Mouse (Mus musculus) thymus, postnatal 36 days (tissue): Measurements from ENCODE around the gene Ahnak2.

Source experiments
- DNase-seq, 2 experiments: peaks; one replicate each; pipeline ENCODE4 v3.0.0; 2022; ENCODE audit warnings: mixed read lengths in 2 of 2

The Ahnak2 gene

DNA sequence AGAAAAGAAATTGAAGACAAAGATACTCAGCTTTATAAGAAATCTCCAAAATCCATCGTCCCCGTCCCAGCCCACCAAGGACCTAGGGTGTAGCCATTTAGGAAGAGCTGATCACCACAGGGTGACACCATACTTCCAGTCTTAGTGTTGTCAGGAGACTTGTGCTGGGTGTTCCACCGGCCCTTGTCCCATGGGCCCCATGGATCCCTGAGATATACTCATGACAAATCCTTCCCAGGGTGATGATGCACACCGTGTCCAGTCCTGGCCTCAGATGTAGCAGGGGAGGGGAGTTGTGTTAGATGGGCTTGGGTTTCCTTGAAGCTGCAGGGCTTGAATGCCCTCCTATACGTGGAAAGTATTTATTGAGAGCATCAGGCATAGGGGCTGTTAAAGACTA lies 44.6 kb downstream of the Ahnak2 start:
- DNase-seq: no peak

DNA sequence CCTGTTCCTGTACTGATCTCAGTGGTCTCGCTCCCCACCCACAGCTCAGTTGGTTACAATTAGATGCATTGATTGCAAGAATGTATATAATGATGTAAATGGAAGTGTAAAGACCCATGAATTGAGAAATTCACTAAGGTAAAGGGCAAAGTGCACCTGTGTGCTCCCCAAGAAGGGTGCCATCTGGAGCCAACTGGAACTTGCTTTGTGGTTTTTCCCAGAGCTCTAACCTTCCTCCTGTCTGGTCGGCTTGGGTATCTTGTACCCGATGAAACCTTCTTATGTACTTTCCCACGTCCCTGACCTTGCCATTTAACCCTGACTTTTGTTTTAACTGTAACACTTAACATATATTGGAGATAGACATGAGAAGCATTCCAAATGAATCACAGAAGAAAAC lies 46.6 kb downstream of the Ahnak2 start:
- no peak for DNase-seq

DNA sequence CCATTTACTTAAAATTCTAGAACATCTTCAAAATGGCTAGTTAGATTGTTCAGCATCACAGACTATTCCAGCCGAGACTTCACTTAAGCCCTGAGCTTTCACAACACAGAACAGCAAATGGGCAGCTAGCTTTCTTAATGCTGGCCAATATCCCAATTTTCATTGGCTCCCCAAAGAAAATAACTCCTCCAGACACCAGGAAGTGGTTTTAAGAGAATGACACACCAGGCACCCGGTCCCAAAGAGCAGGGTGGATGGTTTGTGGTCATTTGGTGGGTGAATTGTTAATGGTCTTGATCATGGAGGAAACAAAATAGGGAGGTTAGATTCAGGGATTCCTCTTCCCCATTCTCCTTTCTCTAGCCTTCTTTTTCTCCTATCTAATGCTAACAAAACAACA lies 50.1 kb downstream of the Ahnak2 start:
- DNase-seq: no peak

DNA sequence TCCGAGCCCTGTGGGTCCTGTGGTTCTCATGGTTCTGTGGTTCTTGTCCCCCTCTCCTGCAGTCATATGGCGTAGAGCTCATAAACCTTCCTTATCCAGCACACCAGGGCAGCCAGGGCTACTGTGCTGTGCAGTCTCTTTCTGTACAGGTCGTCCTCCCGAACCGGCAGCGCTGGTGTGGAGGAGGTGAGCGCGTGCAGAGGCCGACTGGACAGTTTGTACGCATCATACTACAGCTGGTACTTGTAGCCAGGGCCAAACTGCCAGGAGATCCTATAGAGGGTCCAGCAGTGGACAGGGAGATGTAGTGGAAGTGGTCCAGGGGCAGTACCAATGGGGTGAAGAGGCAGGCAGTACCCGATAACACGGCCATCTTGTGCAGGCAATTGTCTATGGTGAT lies 51.5 kb downstream of the Ahnak2 start:
- no peak for DNase-seq

DNA sequence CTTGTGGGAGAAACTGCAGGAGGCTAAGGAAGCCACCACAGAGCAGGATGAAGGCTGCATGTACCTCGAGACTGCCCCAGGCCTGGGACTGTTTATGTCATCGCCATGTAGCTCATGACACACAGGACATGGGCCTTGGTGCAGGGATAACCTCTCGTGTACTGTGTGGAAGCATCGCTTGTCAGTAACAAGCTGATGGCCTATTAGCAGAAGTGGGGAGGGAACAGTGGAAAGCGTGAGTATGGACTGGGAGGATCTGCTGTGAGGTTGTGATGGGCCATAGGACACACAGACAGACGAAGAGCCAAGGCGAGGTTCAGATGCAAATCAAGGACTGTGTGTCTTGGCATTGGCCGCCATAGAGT lies 54.9 kb downstream of the Ahnak2 start:
- DNase-seq: no peak

DNA sequence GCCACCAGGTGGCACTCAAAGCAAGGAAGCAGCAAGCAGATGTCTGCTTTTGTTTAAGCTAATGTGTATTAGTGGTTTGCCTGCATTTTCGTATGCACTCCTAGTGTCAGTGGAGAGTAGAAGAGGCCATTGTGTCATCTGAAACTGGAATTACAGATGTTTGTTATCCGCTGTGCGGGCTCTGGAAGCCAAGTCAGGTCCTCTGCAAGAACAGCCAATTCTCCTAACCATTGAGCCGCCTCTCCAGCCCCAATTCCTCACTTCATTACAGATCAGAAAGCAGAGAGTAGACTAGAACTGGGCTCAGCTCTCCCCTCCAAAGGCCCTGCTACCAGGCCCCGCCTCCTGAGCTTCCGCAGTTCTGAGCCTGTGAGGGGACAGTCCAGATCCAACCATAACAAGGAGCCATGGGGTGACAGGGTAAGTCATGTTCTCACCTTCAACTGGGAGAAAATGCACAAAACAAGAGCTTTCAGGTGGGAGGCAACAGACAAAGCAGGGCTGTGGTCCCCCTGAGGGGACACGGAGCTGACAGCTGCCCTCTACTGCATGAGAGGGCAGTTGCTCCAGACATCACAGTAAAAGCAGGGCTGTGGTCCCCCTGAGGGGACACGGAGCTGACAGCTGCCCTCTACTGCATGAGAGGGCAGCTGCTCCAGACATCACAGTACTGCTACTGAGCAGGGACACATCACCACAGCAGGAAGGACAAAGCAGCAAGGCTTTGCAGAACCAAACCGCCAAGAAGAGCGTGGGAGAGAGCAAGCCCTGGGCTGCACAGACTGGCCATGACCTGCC lies 55.5 kb downstream of the Ahnak2 start:
- DNase-seq: peak in 1 of 2 experiments; percentile 12

- DNase-seq: peak in 1 of 2 experiments; percentile 12
These were observed 56.0 kb downstream of the Ahnak2 start for GRCm38 (mm10) chr12:112746461-112746807.

DNA sequence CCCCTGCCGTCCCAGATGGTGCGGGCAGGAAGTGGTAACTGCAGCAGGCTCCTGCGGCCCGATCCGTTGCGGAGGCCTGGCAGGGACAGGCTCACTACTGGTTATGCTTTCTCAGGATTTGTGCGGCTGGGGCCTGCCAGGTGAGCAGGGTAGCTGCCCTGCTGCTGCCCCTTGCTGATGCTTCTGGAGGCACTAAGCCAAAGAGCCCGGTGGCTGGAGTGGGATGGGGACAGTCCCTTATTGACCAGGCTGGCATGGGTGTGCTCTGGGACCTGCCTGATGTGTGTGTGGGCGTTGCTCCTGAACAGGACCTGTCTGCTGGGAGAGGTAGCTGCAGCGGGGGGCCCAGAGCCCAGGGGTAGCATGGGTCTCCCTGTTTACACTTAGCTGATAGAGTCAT lies 56.7 kb downstream of the Ahnak2 start:
- DNase-seq: peak in 1 of 2 experiments; percentile 25

DNA sequence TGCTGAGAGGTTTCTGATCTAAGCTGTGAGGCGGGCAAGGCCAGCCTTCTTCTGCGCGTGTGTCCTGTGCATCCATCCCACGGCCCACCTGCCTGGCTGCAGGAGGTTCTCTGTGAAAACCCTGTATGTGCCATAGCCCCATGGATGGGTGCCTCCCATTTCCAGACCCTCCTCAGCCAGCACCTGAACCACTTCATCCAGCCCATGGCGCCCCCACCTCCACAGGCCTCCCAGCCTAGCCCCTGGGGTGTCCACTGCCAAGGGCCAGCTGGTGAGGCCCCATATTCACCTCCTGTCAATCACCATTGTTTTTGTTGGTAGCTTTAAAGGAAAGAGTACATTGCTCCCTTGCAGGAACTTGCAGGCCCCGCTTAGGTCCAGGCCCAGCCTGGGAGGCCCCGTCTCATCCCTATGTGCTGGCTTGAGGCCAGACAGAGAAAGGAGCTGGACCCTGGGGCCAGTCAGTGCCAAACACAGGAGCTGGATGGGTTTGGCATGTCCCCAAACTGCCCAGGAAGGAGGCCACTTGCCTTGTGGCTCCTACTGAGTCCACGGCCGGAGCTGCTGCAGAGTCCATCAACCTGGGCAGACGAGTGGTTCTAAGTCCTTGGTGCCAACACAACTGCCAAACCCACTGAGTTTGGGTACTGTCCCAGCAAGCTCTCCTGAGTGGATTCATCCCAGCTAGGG lies 57.4 kb downstream of the Ahnak2 start:
- peak in 1 of 2 experiments; percentile 9 for DNase-seq

GRCm38 (mm10) chr12:112744211-112744610 lies 58.2 kb downstream of the Ahnak2 start:
- DNase-seq: peak in 1 of 2 experiments; percentile 9

GRCm38 (mm10) chr12:112743168-112743975 lies 59.1 kb downstream of the Ahnak2 start:
- DNase-seq: peak; percentile 77 to 78

DNA sequence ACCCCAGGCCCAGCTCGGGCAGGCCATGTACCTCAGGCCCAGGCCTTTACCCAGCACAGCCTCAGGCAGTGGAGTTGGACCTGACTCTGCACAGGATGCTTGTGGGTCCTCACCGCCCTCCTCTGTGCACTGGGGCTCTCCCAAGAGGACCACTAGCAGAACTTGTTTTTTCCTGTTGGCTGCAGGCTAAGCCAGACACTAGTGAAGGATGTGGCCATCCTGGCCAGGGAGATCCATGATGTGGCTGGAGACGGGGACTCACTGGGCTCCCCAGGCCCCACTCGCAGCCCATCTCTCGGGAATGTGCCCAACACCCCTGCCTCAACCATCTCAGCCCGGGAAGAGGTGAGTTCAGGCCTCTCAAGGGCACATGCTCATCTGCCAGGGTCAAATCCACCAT lies 59.7 kb downstream of the Ahnak2 start:
- DNase-seq: no peak

DNA sequence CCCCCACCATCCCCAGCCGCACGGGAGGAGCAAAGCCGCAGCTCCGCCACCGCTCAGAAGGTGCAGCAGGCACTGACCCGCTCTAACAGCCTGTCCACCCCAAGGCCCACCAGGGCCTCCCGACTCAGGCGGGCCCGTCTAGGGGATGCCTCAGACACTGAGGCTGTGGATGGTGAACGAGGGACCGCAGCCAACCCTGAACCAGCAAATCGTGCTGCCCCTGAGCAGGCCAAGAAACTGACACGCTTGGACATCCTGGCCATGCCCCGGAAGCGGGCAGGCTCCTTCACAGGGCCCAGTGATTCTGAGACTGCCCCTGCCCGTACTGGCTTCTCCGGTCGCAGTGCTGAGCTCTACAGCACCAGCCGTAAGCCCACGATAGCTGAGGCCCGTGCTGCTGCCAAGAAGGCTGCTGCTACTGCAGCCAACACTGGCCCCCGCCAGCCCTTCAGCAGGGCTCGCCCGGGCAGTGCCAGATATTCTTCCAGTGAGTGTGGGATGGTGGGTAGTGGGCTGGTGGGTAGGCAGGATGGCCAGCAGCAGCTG lies 63.4 kb downstream of the Ahnak2 start:
- DNase-seq: no peak

DNA sequence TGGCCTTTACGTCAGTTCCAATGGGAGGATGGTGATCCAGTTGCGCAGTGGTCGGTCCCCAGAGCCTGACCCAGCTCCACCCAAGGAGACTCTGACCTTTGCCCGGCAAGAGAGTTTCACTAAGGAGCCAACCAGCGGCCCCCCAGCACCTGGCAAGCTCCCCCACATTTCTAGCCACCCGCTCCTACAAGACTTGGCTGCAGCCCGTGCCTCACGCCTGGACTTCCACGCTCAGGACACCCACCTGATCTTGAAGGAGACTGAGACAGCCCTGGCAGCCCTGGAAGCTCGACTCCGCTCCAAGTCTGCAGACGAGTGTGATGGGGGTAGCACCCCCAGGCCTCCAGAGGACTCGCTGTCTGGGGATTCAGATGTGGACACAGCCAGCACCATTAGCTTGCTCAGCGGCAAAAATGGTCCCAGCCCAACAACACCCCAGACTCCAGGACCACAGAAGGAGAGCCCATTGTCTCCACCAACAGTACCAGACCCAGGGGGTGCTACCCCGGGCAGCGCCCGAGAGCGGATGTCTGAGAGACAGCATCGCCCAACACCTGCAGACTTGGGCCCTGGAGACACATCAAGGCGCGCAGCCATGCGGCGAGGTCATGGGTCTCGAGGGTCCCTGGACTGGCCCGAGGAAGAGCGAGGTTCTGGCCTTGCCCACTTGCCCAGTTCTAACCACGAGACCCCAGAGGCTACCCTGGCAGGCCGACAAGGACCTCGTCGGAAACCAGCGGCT lies 64.0 kb downstream of the Ahnak2 start:
- no peak for DNase-seq

GRCm38 (mm10) chr12:112737761-112738160 lies 64.7 kb downstream of the Ahnak2 start:
- DNase-seq: no peak

- no peak for DNase-seq
These were observed 65.4 kb downstream of the Ahnak2 start for GRCm38 (mm10) chr12:112737081-112737480.

DNA sequence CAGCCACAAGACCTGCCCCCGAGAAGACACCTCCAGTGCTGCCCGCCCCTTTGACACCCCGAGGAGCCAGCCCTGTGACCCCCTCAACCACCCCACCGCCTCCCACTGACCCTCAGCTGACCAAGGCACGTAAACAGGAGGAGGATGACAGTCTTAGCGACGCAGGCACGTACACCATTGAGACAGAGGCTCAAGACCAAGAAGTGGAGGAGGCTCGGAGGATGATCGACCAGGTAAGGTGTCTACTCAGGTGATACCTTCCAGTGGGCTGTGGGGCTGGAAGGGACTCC lies 65.9 kb downstream of the Ahnak2 start:
- no peak for DNase-seq

DNA sequence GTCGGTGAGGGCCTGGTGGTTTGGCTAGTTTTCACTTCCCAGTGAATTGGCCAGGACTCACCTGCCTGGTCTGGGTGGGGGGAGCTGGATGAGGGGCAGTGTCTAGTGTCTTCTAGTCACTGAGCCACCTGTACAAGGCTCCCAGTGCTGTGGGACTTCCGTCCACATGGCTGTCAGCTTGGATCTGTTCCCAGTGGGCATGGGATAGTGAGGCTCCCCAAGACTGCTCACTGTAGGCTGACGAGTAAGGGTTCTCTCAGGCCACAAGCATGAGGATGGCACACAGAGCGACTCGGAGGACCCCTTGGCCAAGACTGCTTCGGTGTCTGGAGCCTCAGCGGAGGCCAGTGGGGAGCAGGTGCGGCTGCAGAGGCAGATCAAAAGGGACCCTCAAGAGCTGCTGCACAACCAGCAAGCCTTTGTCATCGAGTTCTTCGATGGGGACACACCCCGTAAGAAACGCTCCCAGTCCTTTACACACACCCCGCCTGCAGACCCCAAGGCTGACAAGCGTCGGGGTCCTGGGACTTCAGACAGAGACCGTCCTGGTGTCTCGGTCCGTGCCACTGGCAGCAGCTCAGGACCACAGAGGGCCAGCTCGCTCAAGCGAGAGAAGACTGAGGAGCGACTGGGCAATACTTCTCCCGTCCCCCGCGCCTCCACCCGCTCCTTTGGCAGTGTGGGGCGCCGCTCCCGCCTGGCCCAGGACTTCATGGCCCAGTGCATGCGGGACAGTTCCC lies 66.4 kb downstream of the Ahnak2 start:
- DNase-seq: no peak

DNA sequence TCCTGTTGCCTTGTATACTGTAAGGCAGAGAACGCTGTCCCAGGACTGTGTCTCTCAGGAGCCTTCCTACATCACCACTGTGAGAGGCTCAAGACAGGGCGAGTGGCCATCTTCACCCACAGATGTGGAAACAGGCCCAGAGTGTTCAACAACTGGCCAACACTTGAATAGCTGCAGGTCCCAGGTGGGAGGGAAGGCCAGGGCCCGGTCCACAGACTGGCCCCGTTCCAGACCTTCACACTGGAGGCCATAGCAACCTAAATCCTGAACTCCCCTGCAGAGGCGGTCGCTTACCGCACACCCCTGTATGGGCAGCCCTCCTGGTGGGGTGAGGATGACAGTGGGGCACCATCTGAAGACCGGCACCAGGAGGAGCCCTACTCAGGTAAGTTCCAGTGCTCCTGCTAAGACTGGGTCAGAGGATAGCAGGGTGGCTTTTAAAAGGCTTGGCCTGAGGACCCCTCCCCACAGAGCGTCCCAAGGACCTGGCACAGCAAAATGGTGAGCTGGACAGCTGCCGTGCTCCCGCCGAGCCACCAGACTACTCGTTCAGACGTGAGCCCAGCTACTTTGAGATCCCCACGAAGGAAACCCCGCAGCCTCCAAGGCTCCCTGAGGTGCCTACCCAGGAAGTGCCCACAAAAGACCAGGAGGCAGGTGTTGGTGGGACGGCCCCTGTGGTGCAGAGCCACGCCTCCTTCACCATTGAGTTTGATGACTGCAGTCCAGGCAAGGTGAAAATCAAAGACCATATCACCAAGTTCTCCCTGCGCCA lies 67.4 kb downstream of the Ahnak2 start:
- DNase-seq: no peak

DNA sequence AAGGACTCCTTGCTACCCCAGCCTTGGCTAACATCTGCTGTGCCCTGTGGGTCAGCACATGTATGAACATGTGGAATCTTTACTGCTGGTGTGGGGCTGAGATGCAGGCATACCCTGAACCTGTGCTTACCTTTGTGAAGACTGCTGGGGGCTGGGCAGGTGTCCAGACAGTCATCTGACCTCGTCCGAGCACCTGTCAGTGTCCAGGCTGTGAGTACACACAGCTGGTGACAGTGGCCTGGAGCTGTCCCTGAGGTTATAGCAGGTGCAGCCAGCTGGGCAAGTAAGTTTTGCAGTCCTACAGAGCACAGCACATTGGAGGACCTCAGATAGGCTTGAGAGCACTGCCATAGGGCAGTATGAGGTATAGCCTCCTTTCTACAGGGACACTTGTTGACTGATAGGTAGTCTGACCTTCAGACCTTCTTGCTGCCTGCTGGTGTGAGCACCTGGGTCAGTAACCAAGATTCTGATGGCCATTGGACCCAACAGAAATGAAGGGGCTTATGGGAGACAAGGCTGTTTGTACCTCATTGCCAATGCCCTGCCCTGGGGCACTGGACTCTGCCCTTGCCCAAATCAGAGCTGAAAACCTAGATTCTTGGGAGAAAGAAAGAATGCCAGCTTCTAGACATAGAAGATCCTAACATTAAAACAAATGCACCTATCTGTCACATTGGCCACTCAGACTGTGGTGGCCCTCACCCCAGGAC lies 68.2 kb downstream of the Ahnak2 start:
- no peak for DNase-seq

GRCm38 (mm10) chr12:112732591-112732990 lies 69.9 kb downstream of the Ahnak2 start:
- no peak for DNase-seq
